Mouse (Mus musculus) kidney, embryonic 15.5 days (tissue): ENCODE measurements around the gene Mapt. TPM values are rescaled to one million over a fixed set of nuclear protein-coding genes. Genes with fewer than 3 reads are reported as not detected.

Source experiments
- ATAC-seq: fragments of 200-750 bp; cut with Nextera tagmentation; replicated peaks from 2 replicates; pipeline ENCODE4 v1.8.0; 2017; ENCODE audit warnings: moderate TSS enrichment; ENCODE audit not compliant: low FRiP score
- H3K27ac ChIP-seq: fragments of 300-500 bp; sonication (generic); 2 replicates; pipeline ENCODE4 v1.5.1; 2015; ENCODE audit warnings: mild to moderate bottlenecking, inconsistent platforms
- H3K27me3 ChIP-seq: fragments of 300-500 bp; sonication (generic); 2 replicates; pipeline ENCODE4 v1.6.1; 2015; ENCODE audit warnings: inconsistent platforms
- H3K36me3 ChIP-seq: fragments of 300-500 bp; sonication (generic); 2 replicates; pipeline ENCODE4 v1.6.1; 2015; ENCODE audit warnings: inconsistent platforms
- H3K4me1 ChIP-seq: fragments of 300-500 bp; sonication (generic); 2 replicates; pipeline ENCODE4 v1.6.1; 2015; ENCODE audit warnings: inconsistent platforms
- H3K4me2 ChIP-seq: fragments of 300-500 bp; sonication (generic); 2 replicates; pipeline ENCODE4 v1.6.1; 2015; ENCODE audit warnings: moderate library complexity, mild to moderate bottlenecking, inconsistent platforms
- H3K4me3 ChIP-seq: fragments of 300-500 bp; sonication (generic); replicated peaks from 2 replicates; pipeline ENCODE4 v1.5.1; 2015; ENCODE audit warnings: mild to moderate bottlenecking, inconsistent platforms
- H3K9ac ChIP-seq: fragments of 300-500 bp; sonication (generic); 2 replicates; pipeline ENCODE4 v1.6.1; 2015; ENCODE audit warnings: mild to moderate bottlenecking, inconsistent platforms
- H3K9me3 ChIP-seq: fragments of 300-500 bp; sonication (generic); replicated peaks from 2 replicates; pipeline ENCODE4 v1.6.1; 2016; ENCODE audit warnings: inconsistent platforms
- WGBS: fragments of 180-500 bp; shearing (Covaris S2); methylation state at CpG from one replicate; pipeline ENCODE4 v1.1.7; 2015; ENCODE audit warnings: mixed read lengths; 5-methylcytosine and 5-hydroxymethylcytosine counted together
- polyA plus RNA-seq: library from polyadenylated mRNA; unstranded; fragments of >200 nt; fragmentation: Nextera tagmentation; extraction: Ambion mirVana; gene quantifications from 2 replicates; pipeline ENCODE4 v1.2.1, GENCODE M21; 2015

The Mapt gene
- polyA plus RNA-seq, 1 experiment from 2014 or later: 13.6 TPM

DNA sequence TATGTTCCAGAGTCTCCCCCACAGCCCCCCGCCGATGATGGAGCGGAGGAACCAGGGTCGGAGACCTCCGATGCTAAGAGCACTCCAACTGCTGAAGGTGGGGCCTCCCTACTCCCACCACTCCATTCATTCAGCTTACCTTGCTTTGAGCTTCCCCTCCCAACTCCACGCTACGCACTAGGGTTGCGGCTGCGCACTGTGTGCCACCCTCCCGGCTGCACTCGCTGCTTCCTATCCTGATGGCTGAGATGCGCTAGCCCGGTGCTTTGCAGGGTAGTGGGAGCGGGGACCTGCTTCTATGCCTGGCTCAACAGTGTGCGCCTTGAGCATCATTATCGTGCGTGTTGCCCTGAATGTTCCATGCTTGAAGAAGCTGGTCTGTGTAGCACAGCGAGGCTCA lies 55.9 kb downstream of the Mapt start:
- Histone ChIP-seq H3K27ac (no peak overlapping the region), H3K4me1 (peaks cover 12% of the 10 kb centered on the region), H3K27me3 (no peaks in the 10 kb centered on the region), H3K9me3 (no peaks in the 10 kb centered on the region), H3K4me2 (no peak overlapping the region), H3K4me3 (no peak overlapping the region), H3K36me3 (no peaks in the 10 kb centered on the region), H3K9ac (no peak overlapping the region)
- no peak for ATAC-seq
- 96% methylated on average over 18 of the region's 18 CpGs for WGBS

DNA sequence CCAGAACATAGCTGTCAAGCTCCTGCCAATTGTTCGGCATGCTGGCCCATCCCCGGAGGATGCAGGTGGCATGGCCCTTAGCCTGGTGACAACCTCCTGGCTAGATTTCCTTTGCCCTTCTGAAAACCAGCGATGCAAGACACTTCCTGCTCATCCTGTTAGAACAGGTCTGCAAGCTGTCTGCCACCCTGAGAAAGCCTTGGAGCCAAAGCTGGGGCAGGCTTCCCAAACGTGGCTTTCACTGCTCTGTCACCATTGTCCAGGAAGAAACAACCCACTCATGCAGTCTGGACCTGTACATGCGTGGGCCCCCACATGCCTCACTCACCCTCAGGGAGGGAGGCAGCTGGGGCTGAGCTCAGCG lies 57.6 kb downstream of the Mapt start:
- Histone ChIP-seq H3K36me3 (no peaks in the 10 kb centered on the region), H3K4me3 (no peak overlapping the region), H3K9ac (no peak overlapping the region), H3K4me1 (peaks cover 12% of the 10 kb centered on the region), H3K9me3 (no peaks in the 10 kb centered on the region), H3K27me3 (no peaks in the 10 kb centered on the region), H3K4me2 (no peak overlapping the region), H3K27ac (peak overlapping the region; percentile 56)
- 35% methylated on average over 6 of the region's 6 CpGs for WGBS
- peak; percentile 47 for ATAC-seq

DNA sequence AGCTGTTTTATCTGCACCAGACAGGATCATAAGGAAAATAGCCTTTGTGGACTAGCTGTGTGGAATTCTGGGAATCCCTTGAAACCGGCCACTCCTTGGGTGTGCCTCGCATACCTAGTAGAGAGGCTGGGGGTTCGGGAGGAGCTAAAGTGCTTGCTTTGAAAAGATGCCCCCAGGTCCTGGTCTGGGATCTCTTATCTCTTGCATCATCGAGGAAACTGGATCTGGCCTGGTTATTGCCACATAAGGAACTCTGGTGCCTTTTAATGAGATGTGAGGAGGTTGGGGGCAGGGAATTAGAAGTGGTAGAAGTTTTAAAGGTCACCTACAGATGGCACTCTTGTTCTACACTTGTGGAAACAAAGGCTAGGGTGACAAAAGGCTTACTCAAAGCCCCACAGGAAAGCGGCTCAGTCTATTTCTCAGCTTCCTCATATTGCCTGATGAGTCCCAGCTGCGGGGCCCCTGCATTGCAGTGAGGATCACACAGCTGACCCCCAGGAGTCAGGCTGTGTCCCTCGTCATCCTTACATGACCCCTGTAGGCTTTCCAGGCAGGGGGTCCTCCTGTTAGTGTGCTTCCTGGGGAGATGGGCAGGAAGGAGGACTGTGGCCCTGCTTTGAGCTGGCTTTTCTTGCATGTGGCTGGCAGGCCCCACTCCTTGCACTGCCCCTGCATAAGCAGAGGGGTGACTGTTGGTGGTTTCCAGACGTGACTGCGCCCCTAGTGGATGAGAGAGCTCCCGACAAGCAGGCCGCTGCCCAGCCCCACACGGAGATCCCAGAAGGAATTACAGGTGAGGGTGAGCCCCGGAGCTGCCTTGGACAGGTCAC lies 58.2 kb downstream of the Mapt start:
- H3K9ac ChIP-seq: no peak overlapping the region
- peak; percentile 72 for ATAC-seq
- peak overlapping the region; percentile 56 for H3K27ac ChIP-seq
- H3K4me1 ChIP-seq: peaks cover 12% of the 10 kb centered on the region
- peak overlapping the region; percentile 24; the same call in 1 of the 2 replicates for H3K4me2 ChIP-seq
- 19% methylated on average over 13 of the region's 13 CpGs for WGBS
- H3K9me3 ChIP-seq: no peaks in the 10 kb centered on the region
- no peak overlapping the region for H3K4me3 ChIP-seq
- no peaks in the 10 kb centered on the region for H3K27me3 ChIP-seq
- H3K36me3 ChIP-seq: no peaks in the 10 kb centered on the region

DNA sequence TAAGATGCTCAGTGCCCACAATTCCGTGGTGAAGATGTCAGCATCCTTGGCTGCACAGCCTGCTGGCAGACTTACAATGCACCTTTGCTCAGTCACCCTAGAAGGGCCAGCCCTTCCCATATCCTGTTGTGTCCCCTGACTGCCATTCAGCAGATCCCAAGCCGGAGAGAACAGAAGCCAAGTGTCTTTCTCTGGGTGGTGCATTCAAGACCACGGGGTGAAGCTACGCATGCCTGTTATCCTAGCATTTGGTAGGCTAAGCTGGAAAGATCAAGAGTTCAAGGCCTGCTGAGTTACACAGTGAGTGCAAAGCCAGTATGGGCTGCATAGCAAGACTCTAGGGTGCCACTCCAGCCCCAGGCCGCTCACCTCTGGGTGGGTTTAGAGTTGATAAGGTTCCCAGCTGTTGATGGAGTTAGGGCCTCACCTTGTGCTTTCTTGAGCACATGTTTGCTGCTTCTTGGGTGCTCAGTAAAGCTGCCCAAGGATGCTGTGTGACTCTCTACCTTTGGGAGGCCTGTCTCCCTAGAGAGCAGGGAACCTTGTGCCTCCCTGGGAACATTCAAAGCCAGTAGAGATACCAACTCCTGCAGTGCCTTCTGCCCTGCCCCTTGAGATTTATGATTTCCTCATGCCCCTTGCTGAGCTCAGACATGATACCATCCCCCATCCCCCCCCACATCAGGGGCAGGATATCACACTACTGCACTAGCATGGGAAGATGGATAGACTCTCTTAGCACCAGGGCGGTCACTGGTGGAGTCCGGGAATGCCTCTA lies 61.4 kb downstream of the Mapt start:
- no peak overlapping the region for H3K4me2 ChIP-seq
- H3K36me3 ChIP-seq: no peaks in the 10 kb centered on the region
- no peaks in the 10 kb centered on the region for H3K9me3 ChIP-seq
- WGBS: 83% methylated on average over 7 of the region's 7 CpGs
- H3K9ac ChIP-seq: no peak overlapping the region
- no peak overlapping the region for H3K4me3 ChIP-seq
- no peak overlapping the region for H3K27ac ChIP-seq
- H3K4me1 ChIP-seq: peaks cover 23% of the 10 kb centered on the region
- no peaks in the 10 kb centered on the region for H3K27me3 ChIP-seq
- ATAC-seq: no peak

DNA sequence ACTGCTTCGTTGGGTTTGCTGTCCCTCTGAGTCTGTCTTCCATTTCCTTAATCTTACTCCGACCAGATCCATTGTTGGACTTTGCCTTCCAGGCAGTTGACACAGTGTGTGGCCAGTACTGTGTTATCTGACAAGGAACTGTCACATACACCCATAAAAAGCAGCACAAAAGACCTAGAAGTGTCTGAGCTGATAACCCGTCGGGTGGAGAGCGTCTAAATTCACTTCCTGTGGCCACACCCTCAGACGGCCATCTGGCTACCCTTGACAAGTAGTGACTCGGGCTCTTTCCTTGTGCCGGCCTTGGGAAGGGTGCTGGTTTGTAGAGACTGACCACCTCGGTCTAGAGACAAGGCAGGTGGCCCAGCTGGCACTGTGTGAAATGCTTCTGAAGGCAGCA lies 62.1 kb downstream of the Mapt start:
- Histone ChIP-seq H3K36me3 (no peaks in the 10 kb centered on the region), H3K27me3 (no peaks in the 10 kb centered on the region), H3K9me3 (no peaks in the 10 kb centered on the region), H3K27ac (no peak overlapping the region), H3K4me3 (no peak overlapping the region), H3K9ac (no peak overlapping the region), H3K4me1 (peaks cover 23% of the 10 kb centered on the region), H3K4me2 (no peak overlapping the region)
- ATAC-seq: no peak
- 56% methylated on average over 9 of the region's 9 CpGs for WGBS

DNA sequence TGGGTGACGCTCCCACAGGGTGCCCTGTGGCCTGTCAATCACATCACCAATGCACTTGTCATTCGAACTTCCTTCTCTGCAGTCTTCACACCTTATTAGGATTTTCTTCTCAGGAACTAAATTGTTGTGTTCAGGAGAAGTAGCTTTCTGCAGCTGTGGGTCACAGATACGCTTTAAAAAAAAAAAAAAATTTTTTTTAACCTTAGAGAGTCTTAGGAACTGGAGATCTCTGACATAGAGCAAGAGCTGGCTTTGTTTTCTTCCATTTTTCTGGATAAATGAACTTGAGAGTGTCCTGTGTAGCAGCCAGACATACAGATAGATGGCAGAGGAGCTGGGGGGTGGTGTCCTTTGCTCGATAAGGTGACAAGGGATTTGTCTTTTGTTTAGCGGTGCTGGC lies 64.0 kb downstream of the Mapt start:
- H3K27me3 ChIP-seq: no peaks in the 10 kb centered on the region
- H3K4me2 ChIP-seq: no peak overlapping the region
- H3K4me3 ChIP-seq: no peak overlapping the region
- H3K4me1 ChIP-seq: peaks cover 15% of the 10 kb centered on the region
- no peak for ATAC-seq
- H3K9me3 ChIP-seq: no peaks in the 10 kb centered on the region
- no peak overlapping the region for H3K9ac ChIP-seq
- 48% methylated on average over 5 of the region's 5 CpGs for WGBS
- no peaks in the 10 kb centered on the region for H3K36me3 ChIP-seq
- H3K27ac ChIP-seq: no peak overlapping the region

DNA sequence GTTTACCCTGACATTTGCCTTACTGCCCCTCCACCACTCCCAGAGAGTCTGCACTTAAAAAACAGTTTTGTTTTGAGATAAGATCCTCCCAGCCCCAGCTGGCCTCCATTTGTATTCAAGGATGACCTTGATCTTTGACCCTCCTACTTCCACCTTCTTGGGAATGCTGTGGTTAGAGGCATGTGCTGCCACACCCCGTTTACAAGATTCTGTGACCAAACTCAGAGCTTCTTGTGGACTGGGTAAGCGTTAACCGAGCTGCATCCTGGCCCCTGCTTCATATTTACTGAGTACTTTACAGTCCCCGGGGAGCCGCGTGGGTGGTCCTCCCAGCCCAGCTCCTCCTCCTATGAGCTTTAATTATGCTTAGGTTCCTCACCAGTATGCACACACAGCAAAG lies 64.5 kb downstream of the Mapt start:
- Histone ChIP-seq H3K9me3 (no peaks in the 10 kb centered on the region), H3K4me1 (peaks cover 15% of the 10 kb centered on the region), H3K36me3 (no peaks in the 10 kb centered on the region), H3K4me3 (no peak overlapping the region), H3K9ac (no peak overlapping the region), H3K27ac (no peak overlapping the region), H3K27me3 (no peaks in the 10 kb centered on the region), H3K4me2 (no peak overlapping the region)
- ATAC-seq: no peak
- 16% methylated on average over 6 of the region's 6 CpGs for WGBS

DNA sequence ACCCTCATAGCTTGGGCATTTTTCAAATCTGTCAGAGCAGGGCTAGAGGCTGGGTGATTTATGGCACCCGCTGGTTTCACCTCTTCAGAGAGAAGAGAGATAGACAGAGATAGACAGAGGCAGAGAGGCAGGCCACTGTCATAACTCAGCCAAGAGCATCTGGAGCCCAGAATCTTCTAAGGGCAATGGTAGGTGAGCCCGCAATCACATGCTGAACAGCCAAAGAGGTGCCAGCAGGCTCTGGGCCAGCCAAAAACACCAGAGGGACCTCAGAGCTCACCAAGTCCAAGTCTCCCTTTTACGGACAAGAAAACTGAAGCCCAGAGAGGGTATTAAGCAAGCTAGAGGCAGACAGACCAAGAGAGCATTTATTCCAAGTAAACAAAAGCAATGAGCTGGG lies 66.5 kb downstream of the Mapt start:
- ATAC-seq: no peak
- no peak overlapping the region for H3K27ac ChIP-seq
- no peak overlapping the region for H3K9ac ChIP-seq

DNA sequence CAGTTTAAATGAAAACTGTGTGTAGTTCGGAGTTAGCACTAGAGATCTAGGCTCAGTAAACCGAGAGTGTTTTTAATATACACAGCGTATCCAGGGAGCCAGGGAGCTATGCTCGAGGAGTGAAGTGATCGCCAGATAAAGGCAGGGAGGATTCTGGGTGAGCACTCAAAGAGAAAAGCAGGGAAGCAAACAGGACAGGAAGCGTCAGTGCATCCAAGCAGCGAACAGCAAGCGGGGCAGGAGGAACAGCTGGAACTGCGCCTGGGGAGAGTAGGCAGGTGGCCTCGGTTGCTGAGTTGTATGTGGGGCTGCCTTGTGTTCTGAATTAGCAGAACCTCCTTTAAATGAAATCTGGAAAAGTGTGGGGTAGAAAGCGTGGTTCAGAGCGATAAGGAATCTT lies 71.4 kb downstream of the Mapt start:
- H3K27me3 ChIP-seq: no peaks in the 10 kb centered on the region
- H3K36me3 ChIP-seq: no peaks in the 10 kb centered on the region
- no peaks in the 10 kb centered on the region for H3K9me3 ChIP-seq
- no peak overlapping the region for H3K4me3 ChIP-seq
- peaks cover 13% of the 10 kb centered on the region; the same call in 1 of the 2 replicates for H3K4me1 ChIP-seq
- ATAC-seq: no peak
- H3K9ac ChIP-seq: no peak overlapping the region
- WGBS: 44% methylated on average over 12 of the region's 12 CpGs
- H3K4me2 ChIP-seq: no peak overlapping the region
- H3K27ac ChIP-seq: no peak overlapping the region

More for the DNA sequence above, 66.5 kb downstream of the Mapt start:
- no peaks in the 10 kb centered on the region for H3K9me3 ChIP-seq
- no peak overlapping the region for H3K4me2 ChIP-seq
- H3K4me3 ChIP-seq: no peak overlapping the region
- H3K27me3 ChIP-seq: no peaks in the 10 kb centered on the region
- 85% methylated on average over 3 of the region's 3 CpGs for WGBS
- peaks cover 23% of the 10 kb centered on the region for H3K4me1 ChIP-seq
- no peaks in the 10 kb centered on the region for H3K36me3 ChIP-seq

DNA sequence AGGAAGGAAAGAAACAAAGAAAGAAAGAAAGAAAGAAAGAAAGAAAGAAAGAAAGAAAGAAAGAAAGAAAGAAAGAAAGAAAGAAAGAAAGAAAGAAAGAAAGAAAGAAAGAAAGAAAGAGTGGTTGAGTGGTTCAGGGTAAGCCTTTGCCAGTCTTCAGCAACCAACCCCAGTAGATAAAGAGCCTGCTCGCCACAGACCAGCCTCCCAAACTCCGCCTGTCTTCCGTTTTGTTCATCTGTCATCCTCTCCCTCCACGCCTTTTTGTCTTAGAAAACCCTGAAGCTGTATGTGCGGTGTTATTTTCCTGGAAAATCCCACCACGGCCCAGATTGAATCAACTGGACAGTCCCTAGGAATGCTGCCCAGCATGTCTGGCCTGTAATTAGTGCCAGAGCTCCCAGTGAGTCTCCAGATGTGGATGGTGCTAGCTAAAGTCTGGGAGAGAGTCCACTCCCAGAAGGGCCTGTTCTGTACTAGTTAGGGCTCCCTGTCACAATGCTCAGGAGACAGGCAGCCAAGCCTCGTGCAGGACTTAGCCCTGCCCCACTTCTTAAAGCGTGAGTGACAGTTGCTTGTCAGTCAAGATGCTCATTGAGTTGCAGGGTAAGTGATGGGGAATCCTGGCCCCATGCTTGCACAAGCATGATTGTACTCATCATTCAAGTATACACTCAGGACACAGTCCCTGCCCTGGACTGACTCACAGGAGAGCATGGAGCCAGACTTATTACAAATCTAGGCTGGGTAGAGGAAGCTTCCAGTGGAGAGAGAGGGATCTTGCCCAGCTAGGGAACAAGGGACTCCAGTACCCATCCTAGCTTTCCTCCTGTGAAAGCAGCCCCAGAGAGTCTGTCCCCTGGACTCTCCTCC lies 72.1 kb downstream of the Mapt start:
- H3K9me3 ChIP-seq: no peaks in the 10 kb centered on the region
- peaks cover 13% of the 10 kb centered on the region; the same call in 1 of the 2 replicates for H3K4me1 ChIP-seq
- no peak overlapping the region for H3K27ac ChIP-seq
- no peak overlapping the region for H3K4me2 ChIP-seq
- no peak overlapping the region for H3K9ac ChIP-seq
- ATAC-seq: no peak
- no peak overlapping the region for H3K4me3 ChIP-seq
- H3K27me3 ChIP-seq: no peaks in the 10 kb centered on the region
- H3K36me3 ChIP-seq: no peaks in the 10 kb centered on the region
- WGBS: 64% methylated on average over 8 of the region's 8 CpGs

DNA sequence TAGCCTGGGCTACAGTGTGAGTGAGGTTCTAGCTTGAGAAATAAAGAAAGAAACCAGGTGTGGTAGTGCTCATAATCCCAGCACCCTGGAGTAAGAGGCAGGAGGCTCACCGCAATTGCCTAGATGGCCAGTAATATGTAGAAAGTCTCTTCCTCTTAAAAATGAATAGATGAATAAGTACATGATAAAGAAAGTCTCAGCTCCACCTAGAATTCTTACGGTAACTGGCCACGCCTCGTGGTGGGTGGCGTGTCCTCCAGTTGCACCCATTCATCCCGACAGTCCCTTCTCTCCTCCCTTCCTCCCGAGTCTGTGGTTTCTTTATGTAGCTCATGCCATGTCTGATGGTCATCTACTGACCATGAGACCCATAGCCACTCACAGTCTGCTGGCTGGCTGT lies 74.5 kb downstream of the Mapt start:
- 89% methylated on average over 7 of the region's 7 CpGs for WGBS
- H3K36me3 ChIP-seq: no peaks in the 10 kb centered on the region
- ATAC-seq: no peak

DNA sequence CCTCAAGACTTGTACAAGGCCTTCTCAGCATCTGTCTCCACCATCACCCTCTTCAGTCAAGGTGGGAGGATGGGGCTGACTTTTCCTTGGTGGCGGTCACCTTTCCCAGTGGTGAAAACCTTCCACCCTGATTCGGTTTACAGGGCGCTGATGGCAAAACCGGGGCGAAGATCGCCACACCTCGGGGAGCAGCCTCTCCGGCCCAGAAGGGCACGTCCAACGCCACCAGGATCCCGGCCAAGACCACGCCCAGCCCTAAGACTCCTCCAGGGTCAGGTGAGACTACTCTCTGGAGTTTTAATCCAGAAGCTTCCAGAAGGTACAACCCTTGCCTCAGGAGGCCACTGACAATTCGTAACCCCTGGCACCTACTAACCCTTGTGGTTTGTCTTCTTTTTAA lies 75.3 kb downstream of the Mapt start:
- no peak for ATAC-seq
- no peak overlapping the region for H3K9ac ChIP-seq
- H3K9me3 ChIP-seq: no peaks in the 10 kb centered on the region
- H3K4me1 ChIP-seq: peaks cover 15% of the 10 kb centered on the region; the same call in 1 of the 2 replicates
- H3K27me3 ChIP-seq: peaks cover 26% of the 10 kb centered on the region
- no peaks in the 10 kb centered on the region for H3K36me3 ChIP-seq
- no peak overlapping the region for H3K27ac ChIP-seq
- 95% methylated on average over 13 of the region's 13 CpGs for WGBS
- no peak overlapping the region for H3K4me2 ChIP-seq
- H3K4me3 ChIP-seq: no peak overlapping the region

More for the DNA sequence above, 74.5 kb downstream of the Mapt start:
- H3K27me3 ChIP-seq: peaks cover 21% of the 10 kb centered on the region
- H3K9ac ChIP-seq: no peak overlapping the region
- H3K27ac ChIP-seq: no peak overlapping the region
- H3K4me3 ChIP-seq: no peak overlapping the region
- H3K4me2 ChIP-seq: no peak overlapping the region
- H3K9me3 ChIP-seq: no peaks in the 10 kb centered on the region
- H3K4me1 ChIP-seq: peaks cover 15% of the 10 kb centered on the region; the same call in 1 of the 2 replicates
